Mouse (Mus musculus): Measurements from ENCODE around the gene Tbpl2. TPM values are rescaled to one million over a fixed set of nuclear protein-coding genes. Genes with fewer than 3 reads are reported as not detected.

Gene Tbpl2
- polyA plus RNA-seq, 1 experiment from 2014 or later: not detected

Other genes starting within 250 kb of the Tbpl2 start
- 1.4 and 2.3 TPM in 2 replicates for gene Hnmt, start 47.2 kb downstream of the Tbpl2 start, polyA plus RNA-seq (2016; fragmentation: Nextera tagmentation; extraction: Ambion mirVana)
- not detected in 2 replicates for gene Il1f8, start 56.6 kb upstream of the Tbpl2 start, polyA plus RNA-seq (2016; fragmentation: Nextera tagmentation; extraction: Ambion mirVana)
- gene Il1f9, start 89.9 kb upstream of the Tbpl2 start, polyA plus RNA-seq (2016; fragmentation: Nextera tagmentation; extraction: Ambion mirVana): not detected in 2 replicates
- not detected in 2 replicates for gene Il1f6, start 118.8 kb upstream of the Tbpl2 start, polyA plus RNA-seq (2016; fragmentation: Nextera tagmentation; extraction: Ambion mirVana)
- not detected in 2 replicates for gene Il1f5, start 180.4 kb upstream of the Tbpl2 start, polyA plus RNA-seq (2016; fragmentation: Nextera tagmentation; extraction: Ambion mirVana)
- not detected in 2 replicates for gene Il1f10, start 194.6 kb upstream of the Tbpl2 start, polyA plus RNA-seq (2016; fragmentation: Nextera tagmentation; extraction: Ambion mirVana)
- not detected in 2 replicates for gene Il1rn, start 240.3 kb upstream of the Tbpl2 start, polyA plus RNA-seq (2016; fragmentation: Nextera tagmentation; extraction: Ambion mirVana)